Mouse (Mus musculus) olfactory bulb, adult 2 months (tissue): ENCODE measurements around the gene Ccnd3.

ENCODE experiments used
- CTCF ChIP-seq: fragments of 200-500 bp; IDR thresholded peaks from 2 replicates; pipeline ENCODE4 v1.5.1; 2012; ENCODE audit warnings: low read depth, mild to moderate bottlenecking, low read length, moderate library complexity; ENCODE audit not compliant: insufficient read depth
- POLR2A ChIP-seq: fragments of 200-500 bp; IDR thresholded peaks from 2 replicates; pipeline ENCODE4 v1.6.1; 2012; ENCODE audit warnings: mild to moderate bottlenecking, low read depth, low read length, moderate library complexity; ENCODE audit not compliant: insufficient read depth

DNA sequence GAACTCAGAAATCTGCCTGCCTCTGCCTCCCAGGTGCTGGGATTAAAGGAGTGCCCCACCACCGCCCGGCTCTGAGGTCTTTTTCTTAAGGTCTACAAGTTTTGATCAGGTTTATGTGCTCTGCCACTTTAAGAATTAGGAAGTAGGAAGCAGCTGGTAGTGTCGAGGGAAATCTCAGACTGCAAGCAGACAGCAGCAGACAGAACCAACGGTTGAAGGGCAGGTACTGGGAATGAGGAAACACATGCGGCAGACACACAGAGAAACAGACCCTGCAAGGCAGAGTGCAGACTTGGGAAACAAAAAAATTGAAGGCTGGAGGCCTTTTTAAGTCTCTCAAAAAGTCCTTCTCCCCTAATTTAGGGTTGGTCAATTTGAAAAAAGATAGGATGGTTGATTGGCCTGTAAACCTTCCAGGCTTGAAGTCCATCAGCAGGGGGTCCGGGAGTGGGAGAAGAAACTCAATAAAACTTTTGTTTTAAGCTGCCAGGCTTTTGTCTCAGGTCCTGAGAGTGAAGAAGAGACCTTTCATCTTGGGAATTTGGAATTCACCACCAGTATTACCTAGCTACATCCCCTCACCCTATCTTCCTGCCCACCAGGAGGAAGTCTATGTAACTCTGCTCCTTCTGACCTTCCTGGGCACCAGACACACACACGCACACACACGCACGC is 4.3 kb downstream of the Ccnd3 start:
- TF ChIP-seq POLR2A (no peak), CTCF (no peak)
